Mouse (Mus musculus) spleen, postnatal 10 days (tissue): Measurements from ENCODE around the gene Trem2.
"Not testable (repeated sequence)": the region's sequence is repeated elsewhere in the genome, so short reads cannot be mapped to it uniquely, and the experiment has no call there.

Experiments
- DNase-seq, 2 experiments: peaks; one replicate each; pipeline ENCODE4 v3.0.0; 2021 to 2022; ENCODE audit warnings: low spot score in 2 of 2

Gene Trem2

DNA sequence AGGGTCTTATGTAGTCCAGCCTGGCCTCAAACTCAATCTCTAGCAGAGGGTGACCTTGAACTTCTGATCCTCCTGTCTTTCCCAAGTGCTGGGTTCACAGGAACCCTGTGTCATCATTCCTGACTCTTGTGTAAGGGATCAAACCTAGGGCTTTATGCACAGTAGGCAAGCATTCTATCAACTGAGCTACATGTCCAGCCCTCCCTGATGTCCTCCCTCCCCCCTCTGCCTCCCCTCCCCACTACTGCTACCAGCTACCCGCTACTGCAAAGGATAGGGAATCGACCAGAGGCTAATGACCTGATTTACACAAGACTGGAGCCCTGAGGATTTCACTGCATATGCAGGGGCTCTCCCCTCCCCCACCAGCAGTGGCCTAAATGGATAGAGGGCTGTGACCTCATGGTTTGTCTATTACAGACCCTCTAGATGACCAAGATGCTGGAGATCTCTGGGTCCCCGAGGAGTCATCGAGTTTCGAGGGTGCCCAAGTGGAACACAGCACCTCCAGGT lies 4.5 kb downstream of the Trem2 start:
- no peak for DNase-seq

DNA sequence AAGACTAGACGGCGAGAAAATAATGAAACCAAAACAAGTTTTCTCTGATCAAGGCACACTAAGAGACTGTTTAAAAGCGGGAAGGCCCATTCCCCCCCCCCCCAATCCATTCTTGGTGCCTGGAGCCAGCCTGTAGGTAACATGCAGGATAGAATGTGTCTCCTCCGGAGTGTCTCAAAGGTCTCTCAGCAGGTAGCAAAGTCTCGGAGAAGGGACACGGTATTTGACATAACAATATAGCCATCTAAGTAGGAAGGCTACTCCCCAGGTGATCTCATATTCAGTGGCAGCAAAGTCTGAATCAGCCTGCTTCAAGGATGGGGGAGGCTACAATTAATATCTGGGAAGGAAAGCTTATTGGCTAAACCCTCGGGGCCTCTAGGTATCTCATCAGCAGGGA lies 6.8 kb downstream of the Trem2 start:
- DNase-seq, result not testable (repeated sequence)

DNA sequence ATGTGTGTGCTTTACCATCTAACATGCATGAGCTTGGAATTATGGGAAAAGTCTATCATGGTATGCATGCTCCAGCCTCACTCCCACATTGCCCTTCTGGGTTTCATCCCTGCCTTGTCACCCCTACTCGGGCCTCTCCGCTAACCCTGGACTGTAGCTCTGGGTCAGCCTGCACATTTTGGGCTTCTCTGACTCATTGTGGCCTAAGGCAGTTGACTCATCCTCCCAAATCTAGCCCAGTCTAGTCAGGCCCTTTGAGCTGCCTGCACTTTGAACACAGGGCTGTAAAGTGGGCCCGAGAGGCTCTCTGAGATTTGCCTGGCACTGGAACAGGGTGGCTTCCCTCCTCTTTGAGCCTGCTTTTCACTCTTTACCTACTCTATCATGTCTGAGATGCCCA lies 9.6 kb downstream of the Trem2 start:
- no peak for DNase-seq

DNA sequence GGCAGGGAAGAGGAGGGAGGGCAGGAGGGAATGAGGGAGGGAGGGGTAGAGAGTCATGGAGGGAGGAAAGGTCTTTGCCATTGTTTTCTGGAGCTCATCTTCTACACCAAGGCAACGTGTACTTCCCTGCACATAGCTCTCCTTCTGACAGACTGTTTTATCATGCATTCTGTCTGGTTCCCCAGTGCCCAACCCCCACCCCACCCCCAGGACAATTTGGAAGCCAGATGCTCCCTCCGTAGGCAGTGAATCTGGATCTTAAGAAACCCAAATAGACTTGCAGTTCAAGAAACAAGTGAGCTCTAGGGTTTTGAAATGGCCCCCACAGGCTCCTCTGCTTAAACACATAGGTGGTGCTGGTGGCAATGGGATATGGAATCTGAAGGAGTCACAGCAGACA lies 11.7 kb downstream of the Trem2 start:
- DNase-seq, result no peak

DNA sequence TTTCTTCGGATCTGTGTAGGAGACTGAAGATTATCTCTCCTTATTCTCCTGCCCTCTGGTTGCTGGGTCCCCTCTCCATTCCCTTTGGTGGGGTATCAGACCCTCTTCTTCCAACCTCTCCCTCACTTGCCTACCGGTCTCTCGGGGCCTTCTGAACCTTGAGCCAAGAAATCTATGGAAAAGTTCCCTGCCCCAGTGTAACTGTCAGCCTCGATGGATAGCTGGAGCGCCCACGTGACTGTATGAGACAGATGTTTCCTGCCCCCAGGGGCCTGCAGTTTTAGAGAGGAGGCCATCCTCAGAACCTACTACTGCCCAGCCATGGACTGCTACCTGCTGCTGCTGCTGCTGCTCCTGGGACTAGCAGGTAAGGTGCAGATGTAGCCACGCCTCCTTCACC lies 13.4 kb downstream of the Trem2 start, which contains the start of gene Treml1:
Treml1 (plus strand) TSS at position 301 of the 400 bp plus-strand sequence.
- DNase-seq, result no peak

DNA sequence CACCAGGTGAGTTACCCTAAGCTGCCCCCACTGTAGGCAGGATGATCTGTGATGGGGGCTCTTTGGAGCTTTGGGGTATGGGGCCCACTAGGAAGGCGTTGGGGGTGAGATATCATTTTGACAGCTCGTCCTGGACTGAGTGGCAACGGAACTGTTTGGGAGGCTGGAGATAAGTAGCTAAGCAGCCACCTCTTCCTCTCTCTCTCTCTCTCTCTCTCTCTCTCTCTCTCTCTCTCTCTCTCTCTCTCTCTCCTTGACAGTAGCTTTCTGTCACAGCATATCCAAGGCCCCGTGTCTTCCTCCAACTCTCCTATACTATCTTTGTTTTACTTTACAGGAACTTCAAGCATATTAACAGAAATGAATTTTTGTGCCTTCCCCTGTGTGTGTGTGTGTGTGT lies 14.3 kb downstream of the Trem2 start:
- DNase-seq, result no peak

DNA sequence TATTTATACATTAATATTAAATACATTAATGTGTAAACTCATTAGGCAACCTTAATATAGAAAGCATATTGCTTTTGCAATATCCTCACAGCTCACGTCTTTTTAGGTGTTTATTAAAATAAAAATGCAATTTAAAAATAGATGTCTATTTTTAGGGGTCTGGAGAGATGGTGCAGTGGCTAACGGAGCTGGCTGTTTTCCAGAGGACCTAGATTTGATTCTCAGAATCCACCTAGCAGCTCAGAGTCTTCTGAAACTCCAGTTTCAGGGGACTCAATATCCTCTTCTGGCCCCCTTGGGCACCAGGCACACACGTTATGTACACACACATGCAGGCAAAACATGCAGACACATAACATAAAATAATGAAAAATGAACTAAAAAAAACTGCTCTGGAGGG lies 16.1 kb downstream of the Trem2 start:
- no peak for DNase-seq

DNA sequence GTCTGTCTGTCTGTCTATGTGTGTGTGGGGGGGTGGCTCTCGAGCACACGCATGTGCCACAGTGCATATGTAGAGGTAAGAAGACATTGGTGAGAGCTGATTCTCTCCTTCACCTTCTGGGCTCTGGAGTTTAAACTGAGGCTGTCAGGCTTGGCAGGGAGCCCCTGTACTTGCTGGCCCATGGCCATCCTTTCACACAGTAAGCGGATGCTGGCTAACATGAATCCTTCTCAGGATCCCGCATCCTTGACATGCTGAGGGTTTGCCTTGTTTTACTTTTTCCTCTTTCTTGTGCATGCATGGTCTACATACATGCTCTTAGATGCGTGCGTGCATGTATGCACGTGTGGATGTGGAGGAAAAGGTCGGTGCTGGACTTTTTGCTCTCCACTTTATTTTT lies 16.8 kb downstream of the Trem2 start:
- no peak for DNase-seq

DNA sequence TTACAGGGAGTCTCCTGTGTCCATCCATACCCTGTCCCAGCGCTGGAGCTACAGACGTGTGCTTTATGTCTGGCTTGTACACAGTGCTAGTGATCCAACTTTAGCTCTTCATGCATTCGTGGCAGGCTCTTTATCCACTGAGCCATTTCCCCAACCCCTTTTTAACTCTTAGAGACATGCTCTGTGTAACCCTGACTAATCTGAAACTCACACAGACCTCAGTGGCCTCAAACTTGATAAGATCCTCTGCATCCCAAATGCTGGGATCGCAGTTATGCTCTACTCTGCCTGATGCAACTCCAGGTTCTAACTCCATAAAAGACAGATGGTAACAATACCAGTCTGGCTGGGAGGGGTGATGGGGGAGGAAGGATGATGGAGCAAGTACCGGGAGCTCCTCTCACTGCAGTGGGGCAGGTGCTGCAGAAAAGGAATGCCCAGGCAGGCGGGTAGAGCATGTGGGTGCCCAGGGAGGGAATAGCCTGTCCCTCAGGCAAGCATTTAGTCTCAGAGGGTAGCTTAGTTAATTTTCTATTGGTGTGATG lies 17.3 kb downstream of the Trem2 start:
- no peak for DNase-seq

DNA sequence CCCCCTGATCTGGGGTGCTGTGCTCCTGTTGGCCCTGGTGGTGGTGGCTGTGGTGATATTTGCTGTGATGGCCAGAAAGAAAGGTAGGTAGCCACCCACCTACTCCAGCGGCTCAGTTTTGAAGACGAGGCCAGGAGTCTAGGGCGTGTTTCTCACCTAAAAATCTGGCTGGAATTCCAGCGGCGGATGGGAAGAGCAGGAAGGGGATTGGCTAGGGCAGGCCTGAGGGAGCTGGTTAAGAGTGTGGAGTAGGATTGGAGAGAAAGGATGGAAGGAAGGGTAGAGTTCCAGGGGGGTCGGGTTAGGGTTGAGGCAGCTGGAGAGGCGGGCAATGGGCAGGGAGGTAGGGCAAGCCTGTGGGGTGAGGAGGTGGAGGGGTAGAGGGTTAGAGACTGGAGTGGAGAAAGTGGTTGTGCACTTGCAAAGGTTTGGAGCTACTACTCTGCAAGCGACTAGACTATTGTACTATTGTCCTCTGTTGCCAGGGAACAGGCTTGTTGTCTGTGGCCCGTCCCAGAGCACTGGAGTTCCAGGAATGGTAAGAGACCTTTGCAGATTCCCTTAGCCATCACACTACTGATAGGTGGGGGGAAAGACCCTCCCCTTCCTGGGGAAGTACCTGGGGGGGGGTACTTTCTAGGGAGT lies 19.4 kb downstream of the Trem2 start:
- no peak for DNase-seq

DNA sequence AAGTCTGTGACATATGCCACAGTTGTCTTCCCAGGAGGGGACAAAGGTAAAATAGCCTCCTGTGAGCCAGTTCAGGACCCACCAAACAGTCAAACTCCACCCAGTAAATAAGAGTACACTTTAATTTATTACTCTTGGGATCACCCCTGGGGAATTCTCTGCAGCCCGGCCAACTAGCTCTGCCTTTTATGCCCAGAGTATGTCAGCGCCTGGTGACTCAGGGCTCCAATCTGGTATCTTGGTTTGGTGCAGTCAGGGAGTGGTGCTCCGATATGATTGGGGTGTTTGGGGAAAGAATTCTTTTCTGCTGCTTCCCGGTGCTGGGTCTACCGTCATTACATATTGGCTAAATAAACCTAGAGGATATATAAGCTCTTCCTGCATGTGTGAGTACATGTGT lies 20.6 kb downstream of the Trem2 start:
- no peak for DNase-seq

DNA sequence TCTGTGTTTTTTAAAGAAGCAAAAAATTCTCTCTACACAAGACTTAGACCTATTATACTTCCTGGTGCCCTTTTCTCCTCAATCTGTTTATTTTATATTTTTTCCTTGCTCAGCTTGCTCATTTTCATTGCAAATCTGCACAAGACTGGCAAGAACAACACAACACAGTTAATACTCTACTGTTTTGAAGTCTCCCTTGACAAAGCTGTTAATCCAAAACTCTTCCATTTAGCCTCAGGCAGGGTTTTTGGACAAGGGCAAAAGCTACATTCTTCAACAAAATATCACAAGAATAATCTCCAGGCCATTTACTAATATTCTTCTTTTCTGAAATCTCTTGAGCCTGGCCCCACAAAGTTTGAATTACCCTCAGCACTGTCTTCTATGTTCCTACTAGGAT lies 25.4 kb downstream of the Trem2 start:
- no peak for DNase-seq

DNA sequence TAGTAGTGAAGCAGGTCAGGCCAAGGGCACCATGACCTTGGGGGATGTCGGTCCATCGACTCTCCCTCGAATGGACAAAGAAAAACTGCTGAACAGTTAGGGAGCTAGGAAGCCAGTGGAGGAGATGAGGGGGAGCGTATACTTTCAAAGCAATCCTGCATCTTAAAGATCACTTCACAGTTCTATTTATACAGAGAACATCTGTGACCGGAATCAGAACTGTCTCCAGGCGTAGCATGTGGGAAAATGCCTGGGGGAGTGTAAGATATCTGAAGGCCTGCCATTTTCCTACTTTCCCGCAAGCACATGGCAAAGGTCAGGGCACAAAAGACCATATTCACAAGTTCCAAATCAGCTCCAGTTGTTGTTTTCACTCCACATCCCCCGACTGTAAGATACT lies 26.8 kb downstream of the Trem2 start:
- DNase-seq, result no peak

DNA sequence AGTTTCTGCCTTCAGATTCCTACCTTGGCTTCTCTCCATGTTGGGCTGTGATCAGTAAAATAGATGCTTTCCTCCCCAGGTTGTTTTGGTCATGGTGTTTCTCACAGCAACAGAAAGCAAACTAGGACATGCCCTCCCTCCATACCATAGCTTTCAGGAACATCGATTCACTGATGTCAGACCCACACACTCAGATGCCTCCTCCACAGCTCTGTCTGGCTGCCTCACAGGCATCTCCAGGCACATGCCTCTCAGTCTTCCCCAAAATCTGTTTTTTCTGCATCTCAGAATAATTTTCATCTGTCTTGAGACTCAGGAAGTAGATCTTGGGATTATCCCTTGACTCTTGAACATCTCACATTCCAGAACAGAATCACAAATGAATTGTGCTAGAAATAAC lies 29.9 kb downstream of the Trem2 start:
- DNase-seq, result no peak

DNA sequence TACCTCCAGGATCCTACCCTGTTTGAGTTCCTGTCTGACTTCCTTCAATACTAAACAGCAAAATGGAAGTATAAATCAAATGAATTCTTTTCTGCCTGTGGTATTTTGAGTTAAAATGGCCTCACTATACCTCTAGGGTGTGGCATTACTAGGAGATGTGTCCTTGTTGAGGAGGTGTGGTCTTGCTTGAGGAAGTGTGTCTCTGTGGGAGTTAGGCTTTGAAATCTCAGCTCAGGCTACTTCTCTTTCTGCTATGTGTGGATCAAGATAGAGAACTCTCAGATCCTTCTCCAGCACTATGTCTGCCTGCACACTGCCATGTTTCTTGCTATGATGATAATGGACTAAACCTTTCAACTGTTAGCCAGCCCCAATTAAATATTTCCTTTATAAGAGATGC lies 32.8 kb downstream of the Trem2 start:
- DNase-seq, result no peak

DNA sequence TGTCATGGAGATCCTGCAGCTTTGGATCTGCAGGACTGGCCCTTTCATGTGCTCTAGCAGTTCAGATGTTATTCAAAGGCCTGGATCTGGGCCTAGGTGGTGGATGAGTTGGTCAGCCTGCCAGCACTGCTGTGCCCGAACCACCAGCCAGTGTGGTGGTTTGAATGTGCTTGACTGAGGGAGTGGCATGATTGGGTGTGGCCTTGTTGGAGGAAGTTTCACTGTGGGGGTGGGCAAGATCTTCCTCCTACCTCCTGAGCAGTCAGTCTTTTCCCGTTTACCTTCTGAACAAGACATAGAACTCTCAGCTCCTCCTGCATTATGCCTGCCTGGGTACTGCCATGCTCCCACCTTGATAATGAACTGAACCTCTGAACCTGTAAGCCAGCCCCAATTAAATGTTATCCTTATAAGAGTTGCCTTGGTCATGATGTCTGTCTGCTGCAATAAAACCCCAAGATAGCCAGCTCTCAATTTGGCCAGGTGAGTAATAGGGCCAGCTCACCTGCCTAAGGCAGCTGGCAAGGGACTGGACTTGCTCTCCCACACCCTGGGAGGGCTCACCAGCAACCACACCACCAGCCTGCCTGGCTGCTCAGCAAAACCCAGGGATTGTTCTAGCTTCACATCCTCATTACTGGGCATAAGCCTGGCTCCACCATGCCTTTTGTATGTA lies 39.7 kb downstream of the Trem2 start:
- no peak for DNase-seq

DNA sequence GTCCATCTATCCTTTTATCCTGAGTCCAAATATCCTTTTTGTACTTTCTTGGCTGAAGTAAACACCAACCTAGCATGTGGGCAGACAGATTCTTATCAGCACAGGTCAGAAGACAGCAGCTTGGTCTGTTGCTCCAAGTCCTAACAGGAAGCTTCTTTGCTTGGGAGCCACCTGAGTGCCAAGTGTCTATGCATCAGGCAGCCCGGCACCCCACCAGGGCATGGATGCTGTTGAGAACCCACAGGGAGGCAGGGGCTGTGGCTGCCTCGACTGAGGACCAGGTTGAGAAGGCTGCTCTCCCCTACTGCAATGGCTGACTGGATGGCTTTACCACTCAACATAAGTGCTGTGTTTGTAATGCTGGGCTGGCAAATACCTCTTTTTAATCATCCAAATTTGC lies 42.5 kb downstream of the Trem2 start:
- DNase-seq, result no peak

DNA sequence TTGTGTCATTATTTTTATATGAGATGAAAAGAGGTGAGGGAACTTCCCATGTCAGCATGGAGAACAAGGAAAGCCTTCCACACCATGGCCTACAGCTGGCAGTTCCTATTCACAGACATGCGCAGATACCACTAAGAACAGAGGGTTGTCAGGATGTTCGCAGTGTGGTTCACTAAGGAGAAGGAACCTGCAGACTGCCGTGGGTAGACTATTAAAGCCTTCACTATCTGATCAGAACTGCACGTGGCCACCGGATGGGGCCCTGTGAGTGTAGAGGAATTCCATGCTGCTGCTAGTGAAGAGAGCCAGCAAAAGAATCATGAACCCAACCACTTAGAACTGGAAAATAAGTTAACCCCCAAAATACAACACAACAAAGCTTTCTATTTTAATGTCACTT lies 43.2 kb downstream of the Trem2 start:
- no peak for DNase-seq

DNA sequence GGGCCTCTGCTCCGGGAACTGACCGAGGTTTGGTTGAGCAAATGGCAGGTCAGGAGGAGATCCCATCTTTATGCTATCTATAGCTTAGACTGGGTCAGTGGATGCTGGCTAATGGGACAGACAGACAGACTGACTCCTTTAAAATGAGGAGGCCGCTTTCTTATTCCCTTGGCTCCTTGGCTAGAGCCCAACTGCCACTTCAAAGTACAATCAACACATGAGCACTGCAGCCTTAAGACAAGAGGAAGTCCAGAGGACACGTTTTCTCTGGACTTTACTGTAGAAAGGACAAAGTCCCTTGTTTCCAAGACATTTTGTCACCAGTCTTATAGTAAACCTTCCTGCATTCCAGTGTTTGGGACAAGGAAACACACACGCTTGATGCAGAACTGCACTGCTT lies 45.2 kb downstream of the Trem2 start:
- DNase-seq, result no peak

DNA sequence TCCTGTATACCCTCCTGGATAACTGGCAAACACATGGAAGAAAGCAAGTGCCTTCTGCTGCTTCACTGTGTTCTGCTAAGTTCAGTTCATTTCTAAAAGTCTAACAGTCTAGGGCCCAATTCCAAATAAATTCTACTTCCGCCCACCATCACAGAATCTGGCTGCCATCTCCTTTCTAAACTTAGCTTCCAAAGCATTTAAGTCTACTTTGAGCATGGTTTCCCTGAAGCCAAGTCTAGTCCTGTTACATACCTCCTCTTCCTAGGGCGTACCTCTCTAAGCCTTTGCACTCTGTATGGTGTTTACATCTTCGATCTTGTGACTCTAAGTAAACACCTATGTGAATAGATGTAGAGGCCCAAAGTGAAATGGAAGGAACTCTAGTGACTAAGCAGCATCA lies 46.4 kb downstream of the Trem2 start:
- no peak for DNase-seq

DNA sequence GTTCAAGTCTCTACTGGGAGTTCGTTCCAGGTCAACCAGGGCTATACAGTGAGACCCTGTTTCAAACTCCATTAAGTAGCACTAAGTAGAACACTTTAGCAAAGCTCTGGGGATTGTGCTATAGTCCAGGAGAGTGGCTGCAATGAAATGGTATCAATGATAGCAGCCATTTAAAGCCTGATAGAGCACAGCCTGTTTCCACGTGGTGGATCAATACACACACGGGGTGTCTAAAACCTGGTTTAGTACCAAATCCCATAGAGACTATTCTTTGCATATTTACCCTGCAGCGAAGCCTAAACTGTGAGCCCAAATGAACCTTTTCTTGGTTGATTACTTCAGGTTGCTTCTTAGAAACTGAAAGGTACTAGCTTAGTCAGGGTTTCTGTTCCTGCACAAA lies 55.5 kb downstream of the Trem2 start:
- DNase-seq, result no peak

DNA sequence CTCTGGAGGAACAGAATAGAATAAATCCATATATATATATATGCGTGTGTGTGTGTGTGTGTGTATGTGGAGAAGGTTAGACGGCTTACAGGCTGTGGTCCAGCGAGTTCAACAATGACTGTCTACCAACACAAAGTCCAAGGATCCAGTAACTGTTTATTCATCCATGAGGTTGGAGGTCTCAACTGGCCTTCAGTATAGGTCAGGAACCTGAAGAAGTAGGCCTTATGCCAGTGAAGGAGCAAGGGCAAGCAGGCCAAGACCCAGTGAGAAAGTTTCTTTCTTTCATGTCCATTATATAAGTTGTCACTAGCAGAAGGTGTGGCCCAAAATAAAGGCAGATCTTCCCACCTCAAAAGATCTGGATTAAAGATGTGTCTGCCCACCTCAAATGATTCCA lies 56.5 kb downstream of the Trem2 start:
- DNase-seq, result no peak
